Mouse (Mus musculus) liver, embryonic 16.5 days (tissue): ENCODE results near the gene Taar7f. TPM values are rescaled to one million over a fixed set of nuclear protein-coding genes. Genes with fewer than 3 reads are reported as not detected.
A peak's percentile ranks its signal among the peaks of the same experiment; 100 is the strongest.

Experiments used
- ATAC-seq: fragments of 200-750 bp; cut with Nextera tagmentation; 2 replicates; pipeline ENCODE4 v1.8.0; 2017; ENCODE audit warnings: low read depth, mild to moderate bottlenecking, moderate number of reproducible peaks, moderate library complexity
- H3K27ac ChIP-seq: fragments of 300-500 bp; sonication (generic); 2 replicates; pipeline ENCODE4 v1.5.1; 2014; ENCODE audit warnings: mild to moderate bottlenecking, low read length
- H3K27me3 ChIP-seq: fragments of 300-500 bp; sonication (generic); 2 replicates; pipeline ENCODE4 v1.6.1; 2014; ENCODE audit warnings: low read depth, low read length, mixed read lengths; ENCODE audit not compliant: control insufficient read depth, insufficient read depth
- H3K36me3 ChIP-seq: fragments of 300-500 bp; sonication (generic); 2 replicates; pipeline ENCODE4 v1.6.1; 2014; ENCODE audit warnings: mild to moderate bottlenecking; ENCODE audit not compliant: control insufficient read depth, insufficient read depth
- H3K4me1 ChIP-seq: fragments of 300-500 bp; sonication (generic); 2 replicates; pipeline ENCODE4 v1.6.1; 2014; ENCODE audit warnings: low read depth, low read length, mixed read lengths; ENCODE audit not compliant: control insufficient read depth
- H3K4me2 ChIP-seq: fragments of 300-500 bp; sonication (generic); 2 replicates; pipeline ENCODE4 v1.6.1; 2014; ENCODE audit warnings: low read depth, low read length, mixed read lengths
- H3K4me3 ChIP-seq: fragments of 300-500 bp; sonication (generic); 2 replicates; pipeline ENCODE4 v1.5.1; 2014; ENCODE audit warnings: low read depth, mild to moderate bottlenecking, low read length
- H3K9ac ChIP-seq: fragments of 300-500 bp; sonication (generic); 2 replicates; pipeline ENCODE4 v1.6.1; 2014; ENCODE audit warnings: low read depth, low read length
- H3K9me3 ChIP-seq: fragments of 300-500 bp; sonication (generic); replicated peaks from 2 replicates; pipeline ENCODE4 v1.6.1; 2016; ENCODE audit warnings: low read length; ENCODE audit not compliant: control insufficient read depth
- WGBS: fragments of 180-500 bp; shearing (Covaris S2); extraction: QIAGEN DNeasy Blood & Tissue Kit; methylation state at CpG from one replicate; pipeline ENCODE4 v1.1.7; 2014; ENCODE audit not compliant: insufficient replicate concordance; 5-methylcytosine and 5-hydroxymethylcytosine counted together
- polyA plus RNA-seq: library from polyadenylated mRNA; unstranded; fragments of >200 nt; fragmentation: Nextera tagmentation; extraction: Ambion mirVana; gene quantifications from 2 replicates; pipeline ENCODE4 v1.2.1, GENCODE M21; 2015

Taar7f gene
- not detected in 2 replicates for polyA plus RNA-seq

DNA sequence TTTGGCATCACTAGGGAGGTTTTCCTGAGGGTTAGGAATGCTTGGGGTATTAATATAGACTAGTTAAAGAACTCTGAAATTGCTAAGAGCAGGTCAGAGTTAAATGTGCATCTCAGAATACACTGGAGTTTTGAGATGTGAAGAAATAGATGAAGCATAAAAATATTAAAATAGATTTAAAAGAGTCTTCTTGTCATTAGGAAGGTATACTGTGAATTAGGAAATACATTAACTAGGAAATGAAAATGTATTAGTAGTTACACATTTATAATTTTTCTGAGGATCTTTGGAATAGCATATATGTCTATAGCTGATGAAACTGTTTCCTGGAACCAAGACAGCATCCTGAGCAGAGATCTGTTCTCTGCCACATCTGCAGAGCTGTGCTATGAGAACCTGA, at the start of gene Taar7f:
Gene Taar7f, plus strand, starts transcription at position 301 of the 400 bp plus-strand sequence.
- ATAC-seq: no peak
- no peak within 1 kb of the TSS for H3K9ac ChIP-seq
- no peaks in the 10 kb centered on the region for H3K4me1 ChIP-seq
- H3K9me3 ChIP-seq: no peaks in the 10 kb centered on the region
- H3K4me3 ChIP-seq: no peak within 1 kb of the TSS
- no peaks in the 10 kb centered on the region for H3K27me3 ChIP-seq
- H3K36me3 ChIP-seq: no peaks in the 10 kb centered on the region
- no peak within 1 kb of the TSS for H3K27ac ChIP-seq
- no peak within 1 kb of the TSS for H3K4me2 ChIP-seq

DNA sequence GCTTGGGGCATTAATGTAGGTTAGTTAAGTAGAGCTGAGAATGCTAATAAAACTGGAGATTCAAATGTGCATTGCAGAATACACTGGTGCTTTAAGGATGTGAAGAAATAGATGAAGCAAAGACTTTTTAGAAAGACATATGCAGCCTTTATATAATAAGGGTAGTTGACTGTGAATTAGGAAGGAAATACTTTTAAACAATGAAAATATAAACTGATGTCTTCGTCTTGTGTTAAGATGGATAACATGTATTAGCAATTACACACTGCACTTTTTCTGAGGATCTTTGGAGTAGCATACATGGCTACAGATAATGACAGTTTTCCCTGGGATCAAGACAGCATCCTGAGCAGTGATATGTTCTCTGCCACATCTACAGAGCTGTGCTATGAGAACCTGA, 49.7 kb upstream of the Taar7f start, which contains the start of gene Taar7b:
Gene Taar7b, plus strand, starts transcription at position 301 of the 400 bp plus-strand sequence.
- Histone ChIP-seq H3K27ac (no peak within 1 kb of the TSS), H3K27me3 (no peaks in the 10 kb centered on the region), H3K9me3 (no peaks in the 10 kb centered on the region), H3K9ac (no peak within 1 kb of the TSS), H3K36me3 (no peaks in the 10 kb centered on the region), H3K4me3 (no peak within 1 kb of the TSS), H3K4me1 (no peaks in the 10 kb centered on the region), H3K4me2 (no peak within 1 kb of the TSS)
- 68% methylated on average over 1 of the region's 1 CpGs for WGBS
- ATAC-seq: no peak

- Histone ChIP-seq H3K4me2 (no peak overlapping the region), H3K27me3 (no peaks in the 10 kb centered on the region), H3K9ac (no peak overlapping the region), H3K36me3 (no peaks in the 10 kb centered on the region), H3K4me3 (no peak overlapping the region), H3K27ac (no peak overlapping the region), H3K4me1 (peaks cover 8% of the 10 kb centered on the region), H3K9me3 (no peaks in the 10 kb centered on the region)
- 26% methylated on average over 1 of the region's 1 CpGs for WGBS
- no peak for ATAC-seq
Observed at GRCm38 (mm10) chr10:24006442-24006841, 42.9 kb upstream of the Taar7f start.

- H3K9ac ChIP-seq: no peak overlapping the region
- H3K27me3 ChIP-seq: no peaks in the 10 kb centered on the region
- no peak overlapping the region for H3K27ac ChIP-seq
- H3K4me1 ChIP-seq: peaks cover 8% of the 10 kb centered on the region
- H3K36me3 ChIP-seq: no peaks in the 10 kb centered on the region
- no peaks in the 10 kb centered on the region for H3K9me3 ChIP-seq
- WGBS: 20% methylated on average over 2 of the region's 2 CpGs
- H3K4me2 ChIP-seq: 0 out of 2 replicates have a peak overlapping the region, but pooled peaks have one; percentile 17
- no peak overlapping the region for H3K4me3 ChIP-seq
- ATAC-seq: peak; percentile 81
Observed at GRCm38 (mm10) chr10:24007034-24007433, 42.3 kb upstream of the Taar7f start.

DNA sequence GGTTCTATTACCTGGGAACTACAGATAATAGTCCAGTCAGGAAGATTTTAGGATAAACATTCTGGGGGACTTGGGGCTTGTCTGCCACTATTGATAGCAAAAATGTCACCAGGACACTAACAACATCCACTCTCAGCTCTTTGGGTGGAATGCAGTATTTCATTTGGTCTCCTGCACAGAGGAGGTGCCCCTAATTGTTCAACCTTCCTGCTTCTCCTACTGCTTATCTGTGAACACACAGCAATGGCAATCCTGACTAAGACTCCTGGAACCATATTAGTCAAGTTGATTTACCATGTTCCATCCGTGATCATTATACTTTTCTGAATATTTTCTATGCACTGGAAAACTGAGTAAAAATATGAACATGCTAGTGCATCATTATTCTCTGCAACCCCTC, 41.2 kb upstream of the Taar7f start:
- H3K4me2 ChIP-seq: no peak overlapping the region
- WGBS: 45% methylated on average over 1 of the region's 1 CpGs
- H3K36me3 ChIP-seq: no peaks in the 10 kb centered on the region
- no peaks in the 10 kb centered on the region for H3K27me3 ChIP-seq
- H3K27ac ChIP-seq: no peak overlapping the region
- H3K4me3 ChIP-seq: no peak overlapping the region
- peaks cover 8% of the 10 kb centered on the region for H3K4me1 ChIP-seq
- no peaks in the 10 kb centered on the region for H3K9me3 ChIP-seq
- peak; percentile 39; the same call in 1 of the 2 replicates for ATAC-seq
- H3K9ac ChIP-seq: no peak overlapping the region

DNA sequence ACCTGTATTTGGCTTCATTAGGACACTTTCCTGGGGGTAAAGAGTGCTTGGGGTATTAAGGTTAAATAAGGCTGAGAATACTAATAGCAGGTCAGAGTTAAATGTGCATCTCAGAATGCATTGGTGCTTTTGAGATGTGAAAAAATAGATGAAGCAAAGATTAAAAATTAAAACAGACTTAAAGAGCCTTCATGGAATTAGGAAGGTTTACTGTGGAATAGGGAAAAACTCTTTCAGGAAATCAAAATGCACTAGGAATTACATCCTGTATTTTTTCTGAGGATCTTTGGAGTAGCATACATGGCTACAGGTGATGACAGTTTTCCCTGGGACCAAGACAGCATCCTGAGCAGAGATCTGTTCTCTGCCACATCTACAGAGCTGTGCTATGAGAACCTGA, 22.4 kb upstream of the Taar7f start, which contains the start of gene Taar7d:
Gene Taar7d, plus strand, starts transcription at position 301 of the 400 bp plus-strand sequence.
- Histone ChIP-seq H3K9ac (no peak within 1 kb of the TSS), H3K4me3 (no peak within 1 kb of the TSS), H3K9me3 (no peaks in the 10 kb centered on the region), H3K27ac (no peak within 1 kb of the TSS), H3K27me3 (no peaks in the 10 kb centered on the region), H3K4me2 (no peak within 1 kb of the TSS), H3K36me3 (no peaks in the 10 kb centered on the region), H3K4me1 (no peaks in the 10 kb centered on the region)
- ATAC-seq: no peak

DNA sequence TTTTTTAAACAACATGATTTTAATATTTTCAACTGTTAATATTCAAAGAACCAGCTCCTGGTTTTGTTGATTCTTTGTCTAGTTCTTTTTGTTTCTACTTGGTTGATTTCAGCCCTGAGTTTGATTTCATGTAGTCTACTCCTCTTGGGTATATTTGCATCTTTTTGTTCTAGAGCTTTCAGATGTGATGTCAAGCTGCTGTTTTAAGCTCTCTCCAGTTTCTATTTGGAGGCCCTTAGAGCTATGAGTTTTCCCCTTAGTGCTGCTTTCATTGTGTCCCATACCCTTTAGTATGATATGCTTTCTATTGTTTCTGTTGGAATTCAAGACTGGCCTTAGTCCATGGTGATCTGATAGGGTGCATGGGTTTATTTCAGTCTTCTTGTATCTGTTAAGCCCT, 18.0 kb upstream of the Taar7f start:
- no peak for ATAC-seq
- no peak overlapping the region for H3K9ac ChIP-seq
- no peak overlapping the region for H3K27ac ChIP-seq
- no peaks in the 10 kb centered on the region for H3K9me3 ChIP-seq
- no peaks in the 10 kb centered on the region for H3K27me3 ChIP-seq
- H3K4me3 ChIP-seq: no peak overlapping the region
- no peaks in the 10 kb centered on the region for H3K36me3 ChIP-seq
- no peaks in the 10 kb centered on the region for H3K4me1 ChIP-seq
- H3K4me2 ChIP-seq: no peak overlapping the region

- no peak for ATAC-seq
- Histone ChIP-seq H3K27me3 (no peaks in the 10 kb centered on the region), H3K36me3 (no peaks in the 10 kb centered on the region), H3K4me3 (no peak within 1 kb of the TSS), H3K4me1 (no peaks in the 10 kb centered on the region), H3K4me2 (no peak within 1 kb of the TSS), H3K9me3 (no peaks in the 10 kb centered on the region), H3K27ac (no peak within 1 kb of the TSS), H3K9ac (no peak within 1 kb of the TSS)
- 75% methylated on average over 2 of the region's 2 CpGs for WGBS
Observed at GRCm38 (mm10) chr10:24037314-24037713, 12.0 kb upstream of the Taar7f start, which contains the start of gene Taar7e. Gene Taar7e, plus strand, starts transcription at chr10:24037614.

DNA sequence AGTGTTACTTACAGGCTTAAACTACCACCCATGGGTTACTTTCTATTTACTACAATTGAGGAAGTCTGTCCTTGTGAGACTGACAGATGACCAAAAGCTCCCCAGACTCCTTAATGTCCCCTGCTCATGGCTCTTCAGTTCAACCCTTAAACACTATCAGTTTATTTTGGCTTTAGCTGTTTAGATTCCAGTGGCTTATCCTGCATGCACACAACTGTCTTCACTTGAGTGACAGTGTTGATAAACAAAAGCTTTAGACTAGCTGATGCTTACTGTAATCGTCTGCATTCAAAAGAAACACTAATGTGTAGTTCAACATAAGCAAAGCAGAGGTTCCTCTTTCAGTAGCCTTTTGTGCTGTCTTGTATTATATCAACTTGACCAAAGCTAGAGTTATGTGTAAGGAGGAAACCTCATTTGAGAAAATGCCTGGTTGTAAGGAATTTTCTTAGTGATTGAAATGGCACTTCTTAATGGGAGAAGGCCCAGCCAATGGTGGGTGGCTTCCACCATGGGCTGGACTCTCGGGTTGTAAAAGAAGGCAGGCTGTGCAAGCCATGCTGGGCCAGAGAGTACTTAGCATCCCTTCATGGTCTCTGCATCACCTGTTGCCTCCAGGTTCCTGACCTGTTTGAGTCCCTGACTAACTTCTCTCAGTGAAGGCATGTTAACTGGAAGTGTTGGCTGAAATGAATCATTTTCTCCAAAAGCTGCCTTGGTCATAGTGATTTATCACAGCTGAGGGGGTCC, 9.0 kb upstream of the Taar7f start:
- Histone ChIP-seq H3K36me3 (no peaks in the 10 kb centered on the region), H3K27ac (no peak overlapping the region), H3K9ac (no peak overlapping the region), H3K9me3 (no peaks in the 10 kb centered on the region), H3K4me2 (no peak overlapping the region), H3K4me3 (no peak overlapping the region), H3K4me1 (no peaks in the 10 kb centered on the region), H3K27me3 (no peaks in the 10 kb centered on the region)
- peak; percentile 78 for ATAC-seq
- WGBS: 27% methylated on average over 2 of the region's 2 CpGs
